Mouse (Mus musculus) T-helper 2 cell (primary cell): ENCODE results near the gene Pax8.

Experiments
- in situ Hi-C: fragments of 300-600 bp; cut with MboI, MseI; formaldehyde crosslinking; loops from one replicate; pipeline ENCODE4 v1.15.1; 2025; ENCODE audit warnings: high pct_unique_total_duplicates

Pax8 gene

GRCm38 (mm10) chr2:24475420-24475819 lies at the start of gene Pax8:
TSS of gene Pax8 (minus strand) at chr2:24475599.
- in situ Hi-C loops: no loop called here

- in situ Hi-C loops: no loop called here
These were observed 46.2 kb upstream of the Pax8 start for GRCm38 (mm10) chr2:24521430-24522226.

GRCm38 (mm10) chr2:24520576-24521272 lies 45.3 kb upstream of the Pax8 start:
- in situ Hi-C loops: no loop called here

GRCm38 (mm10) chr2:24516946-24517345 lies 41.5 kb upstream of the Pax8 start:
- in situ Hi-C loops: no loop called here

GRCm38 (mm10) chr2:24507359-24507758 lies 32.0 kb upstream of the Pax8 start:
- in situ Hi-C loops: no loop called here

- in situ Hi-C loops: no loop called here
These were observed 27.6 kb upstream of the Pax8 start for GRCm38 (mm10) chr2:24502963-24503471.

- in situ Hi-C loops: no loop called here
These were observed 25.5 kb upstream of the Pax8 start for GRCm38 (mm10) chr2:24500921-24501320.

GRCm38 (mm10) chr2:24490564-24490963 lies 15.2 kb upstream of the Pax8 start:
- in situ Hi-C loops: no loop called here

GRCm38 (mm10) chr2:24488660-24489059 lies 13.3 kb upstream of the Pax8 start:
- in situ Hi-C loops: no loop called here

GRCm38 (mm10) chr2:24487056-24487825 lies 11.8 kb upstream of the Pax8 start:
- in situ Hi-C loops: no loop called here

- in situ Hi-C loops: no loop called here
These were observed 10.0 kb upstream of the Pax8 start for GRCm38 (mm10) chr2:24485398-24485797.

- in situ Hi-C loops: no loop called here
These were observed 4.5 kb upstream of the Pax8 start for GRCm38 (mm10) chr2:24479906-24480305.

- in situ Hi-C loops: no loop called here
These were observed 3.8 kb upstream of the Pax8 start for GRCm38 (mm10) chr2:24479151-24479550.

GRCm38 (mm10) chr2:24478611-24479010 lies 3.2 kb upstream of the Pax8 start:
- in situ Hi-C loops: no loop called here

- in situ Hi-C loops: no loop called here
These were observed 653 bp downstream of the Pax8 start for GRCm38 (mm10) chr2:24474514-24475378.

- in situ Hi-C loops: no loop called here
These were observed 1.5 kb downstream of the Pax8 start for GRCm38 (mm10) chr2:24473641-24474511.

- in situ Hi-C loops: no loop called here
These were observed 2.7 kb downstream of the Pax8 start for GRCm38 (mm10) chr2:24472677-24473076.

- in situ Hi-C loops: no loop called here
These were observed 3.3 kb downstream of the Pax8 start for GRCm38 (mm10) chr2:24472111-24472510.

- in situ Hi-C loops: no loop called here
These were observed 6.3 kb downstream of the Pax8 start for GRCm38 (mm10) chr2:24469102-24469501.

GRCm38 (mm10) chr2:24468430-24468829 lies 7.0 kb downstream of the Pax8 start:
- in situ Hi-C loops: no loop called here
